13 mouse cellular contexts compared by ENCODE assay signal in genomic region chr4:97439288-97440029, GRCm38 (mm10).
DNase-seq lines count a peak whose midpoint lies in the region; ATAC-seq and TF ChIP-seq lines count a peak whose summit lies in the region.
"Had no signal": no experiment of that assay in that cellular context is flagged by ENCODE, and none has a peak within 500 bp of the region (broad histone marks: within the 10 kb centered on the region; RNA-seq: fewer than 3 reads in every experiment).

No protein-coding gene starts in this region.

- TF ChIP-seq POLR2A in cerebellum, adult 2 months (IDR thresholded peaks at IDR 0.05; ENCODE audit: borderline replicate concordance, insufficient read depth, low read length), result no peak

- 51% methylated on average over 5 of the region's 5 CpGs for WGBS in hindbrain, embryonic 13.5 days
- WGBS in hindbrain, embryonic 11.5 days, result 72% methylated on average over 5 of the region's 5 CpGs
- WGBS in cerebellum, adult 2 months, result 14% methylated on average over 5 of the region's 5 CpGs
- WGBS in neural tube, embryonic 15.5 days, result 58% methylated on average over 5 of the region's 5 CpGs

- ATAC-seq in hindbrain, embryonic 13.5 days (ENCODE audit: low FRiP score), result peak; percentile 68
- no peak for ATAC-seq in hindbrain, embryonic 11.5 days (ENCODE audit: low FRiP score)
- peak; percentile 68; the same call in 1 of the 2 replicates for ATAC-seq in neural tube, embryonic 15.5 days (ENCODE audit: low FRiP score)
- ATAC-seq in megakaryocyte-erythroid progenitor cell, adult 5-6 weeks (replicated peaks; ENCODE audit: low FRiP score, low TSS enrichment, poor library complexity, severe bottlenecking), result no peak
- no peak for ATAC-seq in inflammation-experienced regulatory T-cells, adult 6 months

- H3K36me3 ChIP-seq in hindbrain, embryonic 13.5 days, result no peaks in the 10 kb centered on the region
- H3K36me3 ChIP-seq in hindbrain, embryonic 11.5 days (ENCODE audit: control insufficient read depth, insufficient read depth, low read length), result no peaks in the 10 kb centered on the region
- H3K36me3 ChIP-seq in neural tube, embryonic 15.5 days, result no peaks in the 10 kb centered on the region
- H3K36me3 ChIP-seq: limb, embryonic 15.5 days; neural tube, embryonic 12.5 days had no signal

- H3K4me3 ChIP-seq in hindbrain, embryonic 13.5 days, result no peak overlapping the region
- H3K4me3 ChIP-seq in hindbrain, embryonic 11.5 days (ENCODE audit: low read depth, low read length), result no peak overlapping the region
- no peak overlapping the region for H3K4me3 ChIP-seq in cerebellum, adult 2 months (replicated peaks; ENCODE audit: insufficient read depth, low read depth, low read length)
- no peak overlapping the region for H3K4me3 ChIP-seq in neural tube, embryonic 15.5 days (replicated peaks)
- H3K4me3 ChIP-seq: limb, embryonic 15.5 days; neural tube, embryonic 12.5 days had no signal

- no peaks in the 10 kb centered on the region for H3K27me3 ChIP-seq in hindbrain, embryonic 13.5 days
- no peaks in the 10 kb centered on the region for H3K27me3 ChIP-seq in hindbrain, embryonic 11.5 days (ENCODE audit: control insufficient read depth, insufficient read depth, low read length)
- no peaks in the 10 kb centered on the region for H3K27me3 ChIP-seq in cerebellum, adult 2 months (ENCODE audit: control insufficient read depth, insufficient read depth, low read length)
- H3K27me3 ChIP-seq in neural tube, embryonic 15.5 days (replicated peaks), result no peaks in the 10 kb centered on the region
- H3K27me3 ChIP-seq: limb, embryonic 15.5 days; neural tube, embryonic 12.5 days had no signal

- H3K4me1 ChIP-seq in hindbrain, embryonic 13.5 days (replicated peaks), result no peaks in the 10 kb centered on the region
- no peaks in the 10 kb centered on the region for H3K4me1 ChIP-seq in hindbrain, embryonic 11.5 days (replicated peaks; ENCODE audit: control insufficient read depth, insufficient read depth, low read length)
- peaks cover 3% of the 10 kb centered on the region for H3K4me1 ChIP-seq in cerebellum, adult 2 months (ENCODE audit: control insufficient read depth, insufficient read depth, low read length)
- no peaks in the 10 kb centered on the region for H3K4me1 ChIP-seq in neural tube, embryonic 15.5 days
- H3K4me1 ChIP-seq: limb, embryonic 15.5 days; neural tube, embryonic 12.5 days had no signal

- H3K4me2 ChIP-seq in hindbrain, embryonic 13.5 days, result no peak overlapping the region
- H3K4me2 ChIP-seq in hindbrain, embryonic 11.5 days (replicated peaks; ENCODE audit: low read depth, low read length), result no peak overlapping the region
- H3K4me2 ChIP-seq in neural tube, embryonic 15.5 days, result no peak overlapping the region
- H3K4me2 ChIP-seq: limb, embryonic 15.5 days; neural tube, embryonic 12.5 days had no signal

- H3K9me3 ChIP-seq in hindbrain, embryonic 13.5 days, result no peaks in the 10 kb centered on the region
- no peaks in the 10 kb centered on the region for H3K9me3 ChIP-seq in hindbrain, embryonic 11.5 days (ENCODE audit: control insufficient read depth, low read length)
- no peaks in the 10 kb centered on the region for H3K9me3 ChIP-seq in neural tube, embryonic 15.5 days (replicated peaks)
- H3K9me3 ChIP-seq: limb, embryonic 15.5 days; neural tube, embryonic 12.5 days had no signal

- no peak overlapping the region for H3K9ac ChIP-seq in hindbrain, embryonic 13.5 days
- no peak overlapping the region for H3K9ac ChIP-seq in hindbrain, embryonic 11.5 days (ENCODE audit: low read depth, low read length)
- H3K9ac ChIP-seq in neural tube, embryonic 15.5 days (replicated peaks), result no peak overlapping the region
- H3K9ac ChIP-seq: limb, embryonic 15.5 days; neural tube, embryonic 12.5 days had no signal

- no peak for TF ChIP-seq CTCF in cerebellum, adult 2 months (IDR thresholded peaks at IDR 0.05; ENCODE audit: borderline replicate concordance, insufficient read depth, low read depth, low read length)

- no peak overlapping the region for H3K27ac ChIP-seq in hindbrain, embryonic 13.5 days
- no peak overlapping the region for H3K27ac ChIP-seq in hindbrain, embryonic 11.5 days (ENCODE audit: low read depth, low read length)
- H3K27ac ChIP-seq in cerebellum, adult 2 months (ENCODE audit: insufficient read depth, low read length), result no peak overlapping the region
- H3K27ac ChIP-seq in neural tube, embryonic 15.5 days (replicated peaks), result no peak overlapping the region
- H3K27ac ChIP-seq: limb, embryonic 15.5 days; neural tube, embryonic 12.5 days had no signal

- DNase-seq in hindbrain, embryonic 11.5 days (ENCODE audit: low spot score), result no peak
- peak; percentile 37 to 38 for DNase-seq in right cerebral cortex, postnatal 10 days (ENCODE audit: low spot score in 2 of 2)
- DNase-seq in right cerebral cortex, postnatal 14 days, result no peak
- peak; percentile 34 to 71 for DNase-seq in cerebellum, adult 2 months
- DNase-seq: layer of hippocampus, adult 9-11 months; lung, postnatal 4 days; thymus, postnatal 36 days had no signal

Comparison
In these comparisons a context has a peak if more than half of its experiments do, and no peak if none do; other contexts are left out.
1. ATAC-seq: peak in hindbrain, embryonic 13.5 days (single experiment) and neural tube, embryonic 15.5 days (single experiment); none in hindbrain, embryonic 11.5 days (single experiment), megakaryocyte-erythroid progenitor cell, adult 5-6 weeks (single experiment) and inflammation-experienced regulatory T-cells, adult 6 months (single experiment).
2. DNase-seq: peak in right cerebral cortex, postnatal 10 days (2 of 2) and cerebellum, adult 2 months (2 of 2); none in hindbrain, embryonic 11.5 days (single experiment) and right cerebral cortex, postnatal 14 days (single experiment).